Mouse (Mus musculus) liver, embryonic 14.5 days (tissue): Measurements from ENCODE around the gene Adat2. TPM values are rescaled to one million over a fixed set of nuclear protein-coding genes. Genes with fewer than 3 reads are reported as not detected.

Experiments used
- ATAC-seq: fragments of 200-750 bp; cut with Nextera tagmentation; 2 replicates; pipeline ENCODE4 v1.8.0; 2017; ENCODE audit warnings: moderate number of reproducible peaks, mild to moderate bottlenecking, moderate library complexity; ENCODE audit not compliant: insufficient read depth
- DNase-seq, 3 experiments: peaks; one replicate each; pipeline ENCODE4 v3.0.0-alpha.2; 2012 to 2013; ENCODE audit warnings: low read depth in 3 of 3, low spot score in 3 of 3
- H3K27ac ChIP-seq: fragments of 300-500 bp; sonication (generic); 2 replicates; pipeline ENCODE4 v1.5.1; 2014; ENCODE audit warnings: moderate library complexity, mild to moderate bottlenecking, control low read depth, inconsistent platforms
- H3K27me3 ChIP-seq: fragments of 300-500 bp; sonication (generic); 2 replicates; pipeline ENCODE4 v1.6.1; 2014; ENCODE audit warnings: mild to moderate bottlenecking, low read length, moderate library complexity; ENCODE audit not compliant: control insufficient read depth, insufficient read depth
- H3K36me3 ChIP-seq: fragments of 300-500 bp; sonication (generic); replicated peaks from 2 replicates; pipeline ENCODE4 v1.6.1; 2014; ENCODE audit warnings: low read depth; ENCODE audit not compliant: control insufficient read depth, insufficient read depth
- H3K4me1 ChIP-seq, 2 experiments: fragments of 200-500 bp in 1 of 2; fragments of 300-500 bp in 1 of 2; sonication (generic) in 1 of 2; replicated peaks; 2 replicates each; pipeline ENCODE4 v1.6.1; 2012 to 2014; ENCODE audit warnings: antibody characterized with exemption in 1 of 2, inconsistent platforms in 1 of 2, low read length in 1 of 2; ENCODE audit not compliant: control insufficient read depth in 2 of 2, insufficient read depth in 2 of 2
- H3K4me2 ChIP-seq: fragments of 300-500 bp; sonication (generic); 2 replicates; pipeline ENCODE4 v1.6.1; 2014; ENCODE audit warnings: low read depth, mild to moderate bottlenecking, control low read depth, moderate library complexity
- H3K4me3 ChIP-seq, 2 experiments: fragments of 200-500 bp in 1 of 2; fragments of 300-500 bp in 1 of 2; sonication (generic) in 1 of 2; 2 replicates each; pipeline ENCODE4 v1.5.1; 2012 to 2014; ENCODE audit warnings: low read depth in 2 of 2, low read length in 2 of 2, mild to moderate bottlenecking in 2 of 2, control low read depth in 1 of 2, inconsistent platforms in 1 of 2, moderate library complexity in 1 of 2; ENCODE audit not compliant: insufficient read depth in 1 of 2
- H3K9ac ChIP-seq: fragments of 300-500 bp; sonication (generic); replicated peaks from 2 replicates; pipeline ENCODE4 v1.6.1; 2014; ENCODE audit warnings: mild to moderate bottlenecking, control low read depth, moderate library complexity
- H3K9me3 ChIP-seq: fragments of 300-500 bp; sonication (generic); 2 replicates; pipeline ENCODE4 v1.6.1; 2016; ENCODE audit warnings: low read length, mixed read lengths; ENCODE audit not compliant: control insufficient read depth
- CTCF ChIP-seq: IDR thresholded peaks from 2 replicates; pipeline ENCODE4 v1.5.1; 2016; ENCODE audit warnings: antibody characterized with exemption, low read depth, control low read depth
- EP300 ChIP-seq: IDR thresholded peaks from 2 replicates; pipeline ENCODE4 v1.6.1; 2016; ENCODE audit warnings: antibody characterized with exemption, low read depth
- WGBS: fragments of 180-500 bp; shearing (Covaris S2); extraction: QIAGEN DNeasy Blood & Tissue Kit; methylation state at CpG from one replicate; pipeline ENCODE4 v1.1.7; 2014; ENCODE audit not compliant: insufficient replicate concordance; 5-methylcytosine and 5-hydroxymethylcytosine counted together
- polyA plus RNA-seq, 2 experiments: library from polyadenylated mRNA; depleted of rRNA in 1 of 2; stranded (reverse) in 1 of 2; unstranded in 1 of 2; fragments of >200 nt; fragmentation: Nextera tagmentation in 1 of 2; extraction: Ambion mirVana in 1 of 2; gene quantifications; 2 replicates each; pipeline versions ENCODE4 v1.2.1 to v1.2.3; 2012 to 2014

The Adat2 gene
- polyA plus RNA-seq, 2 experiments: 3.4 to 4.0 TPM

- Histone ChIP-seq H3K36me3 (no peaks in the 10 kb centered on the region), H3K27ac (no peak overlapping the region), H3K9me3 (no peaks in the 10 kb centered on the region), H3K27me3 (no peaks in the 10 kb centered on the region), H3K4me1 (no peaks in the 10 kb centered on the region), H3K9ac (no peak overlapping the region), H3K4me2 (no peak overlapping the region), H3K4me3 (no peak overlapping the region)
- no peak for ATAC-seq
- TF ChIP-seq EP300 (no peak), CTCF (no peak)
- 28% methylated on average over 3 of the region's 3 CpGs for WGBS
- no peak for DNase-seq
These were observed 43.4 kb downstream of the Adat2 start for GRCm38 (mm10) chr10:13596073-13596472.

DNA sequence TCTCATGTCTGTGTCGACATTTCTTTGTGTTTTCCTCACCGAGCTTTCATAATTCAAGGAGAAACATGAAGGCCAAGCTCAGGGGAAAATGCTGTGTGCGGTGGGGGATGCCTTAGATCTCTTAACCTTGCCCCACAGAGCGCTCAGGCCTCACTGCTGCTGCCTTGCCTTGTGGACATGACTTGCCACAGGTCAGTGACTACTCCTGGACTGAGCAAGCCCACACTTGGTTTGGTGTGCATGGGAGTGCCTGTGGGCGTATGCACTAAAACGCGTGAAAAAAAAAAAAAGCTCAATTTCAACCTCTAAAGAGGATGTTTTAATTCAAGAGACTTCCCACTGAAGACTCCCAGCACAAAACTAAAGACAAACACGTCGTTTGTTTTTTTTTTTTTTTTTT is 44.2 kb downstream of the Adat2 start:
- H3K27me3 ChIP-seq: no peaks in the 10 kb centered on the region
- no peak overlapping the region for H3K4me2 ChIP-seq
- no peaks in the 10 kb centered on the region for H3K36me3 ChIP-seq
- no peak overlapping the region for H3K27ac ChIP-seq
- H3K4me1 ChIP-seq: no peaks in the 10 kb centered on the region
- ATAC-seq (no peak), DNase-seq (no peak)
- no peaks in the 10 kb centered on the region for H3K9me3 ChIP-seq
- 67% methylated on average over 9 of the region's 9 CpGs for WGBS
- TF ChIP-seq EP300 (no peak), CTCF (no peak)
- H3K4me3 ChIP-seq: no peak overlapping the region
- H3K9ac ChIP-seq: no peak overlapping the region

- Histone ChIP-seq H3K4me1 (no peaks in the 10 kb centered on the region), H3K9me3 (no peaks in the 10 kb centered on the region), H3K4me3 (no peak overlapping the region), H3K4me2 (no peak overlapping the region), H3K27ac (no peak overlapping the region), H3K36me3 (no peaks in the 10 kb centered on the region), H3K9ac (no peak overlapping the region), H3K27me3 (no peaks in the 10 kb centered on the region)
- 65% methylated on average over 8 of the region's 8 CpGs for WGBS
- TF ChIP-seq EP300 (no peak), CTCF (no peak)
- ATAC-seq: no peak
- DNase-seq: no peak
These were observed 44.8 kb downstream of the Adat2 start for GRCm38 (mm10) chr10:13597491-13597890.

GRCm38 (mm10) chr10:13600926-13601325 is 48.2 kb downstream of the Adat2 start:
- Histone ChIP-seq H3K4me1 (no peaks in the 10 kb centered on the region), H3K36me3 (no peaks in the 10 kb centered on the region), H3K27me3 (no peaks in the 10 kb centered on the region), H3K27ac (no peak overlapping the region), H3K4me3 (no peak overlapping the region), H3K9ac (no peak overlapping the region), H3K4me2 (no peak overlapping the region), H3K9me3 (no peaks in the 10 kb centered on the region)
- no peak for DNase-seq
- ATAC-seq: no peak
- 36% methylated on average over 2 of the region's 2 CpGs for WGBS
- TF ChIP-seq EP300 (no peak), CTCF (no peak)

Other genes starting within 250 kb of the Adat2 start
- gene Phactr2, start 78.5 kb upstream of the Adat2 start, polyA plus RNA-seq (2012; rRNA removed): 0.89 and 1.5 TPM in 2 replicates
- gene Phactr2, start 78.5 kb upstream of the Adat2 start, polyA plus RNA-seq (2014; fragmentation: Nextera tagmentation; extraction: Ambion mirVana): 3.5 and 4.0 TPM in 2 replicates
- 14.2 and 23.9 TPM in 2 replicates for gene Fuca2, start 53.4 kb upstream of the Adat2 start, polyA plus RNA-seq (2012; rRNA removed)
- 66.7 and 74.1 TPM in 2 replicates for gene Fuca2, start 53.4 kb upstream of the Adat2 start, polyA plus RNA-seq (2014; fragmentation: Nextera tagmentation; extraction: Ambion mirVana)
- 5.2 and 7.5 TPM in 2 replicates for gene Pex3, start 248 bp downstream of the Adat2 start, polyA plus RNA-seq (2012; rRNA removed)
- gene Pex3, start 248 bp downstream of the Adat2 start, polyA plus RNA-seq (2014; fragmentation: Nextera tagmentation; extraction: Ambion mirVana): 10.6 and 13.8 TPM in 2 replicates